Mouse (Mus musculus) hematopoietic stem cell, adult 5-6 weeks (primary cell): Measurements from ENCODE around the gene Pcp4l1. TPM values are rescaled to one million over a fixed set of nuclear protein-coding genes. Genes with fewer than 3 reads are reported as not detected.

Experiments used
- ATAC-seq, 2 experiments: fragments of 125-278 bp in 1 of 2; replicated peaks in 1 of 2; 2 replicates each; pipeline ENCODE4 v1.8.0; 2016 to 2017; ENCODE audit warnings: inconsistent platforms in 2 of 2, mild to moderate bottlenecking in 2 of 2, moderate number of reproducible peaks in 2 of 2, low read depth in 1 of 2, moderate TSS enrichment in 1 of 2; ENCODE audit not compliant: low FRiP score in 2 of 2, poor library complexity in 2 of 2, severe bottlenecking in 2 of 2, insufficient read depth in 1 of 2, low TSS enrichment in 1 of 2
- total RNA-seq: library from RNA; stranded (forward); fragments of 172-1452, 232-1000 nt; gene quantifications from 2 replicates; pipeline ENCODE4 v1.2.3, GENCODE M21; 2017

The Pcp4l1 gene
- total RNA-seq, 1 experiment from 2014 or later = 46.5 TPM

GRCm38 (mm10) chr1:171223796-171224195 is 27.7 kb upstream of the Pcp4l1 start:
- no peak for ATAC-seq

GRCm38 (mm10) chr1:171223168-171223567 is 27.1 kb upstream of the Pcp4l1 start:
- no peak for ATAC-seq

- ATAC-seq = peak; percentile 97 to 99
These were observed 26.4 kb upstream of the Pcp4l1 start, which contains the start of gene Tomm40l for GRCm38 (mm10) chr1:171222238-171223155. Gene Tomm40l (minus strand): TSS chr1:171222514.

GRCm38 (mm10) chr1:171221281-171222193 is 25.5 kb upstream of the Pcp4l1 start:
- no peak for ATAC-seq

GRCm38 (mm10) chr1:171220871-171221270 is 24.8 kb upstream of the Pcp4l1 start:
- peak in 1 of 2 experiments; percentile 22; a peak in 1 of 4 replicates for ATAC-seq

- ATAC-seq = no peak
These were observed 20.3 kb upstream of the Pcp4l1 start for GRCm38 (mm10) chr1:171216241-171216955.

- ATAC-seq = no peak
These were observed 17.9 kb upstream of the Pcp4l1 start, which contains the start of gene Nr1i3 for GRCm38 (mm10) chr1:171213801-171214496. Gene Nr1i3 (plus strand): TSS chr1:171213970.

- no peak for ATAC-seq
These were observed 16.8 kb upstream of the Pcp4l1 start for GRCm38 (mm10) chr1:171212854-171213253.

GRCm38 (mm10) chr1:171209409-171209808 is 13.3 kb upstream of the Pcp4l1 start:
- ATAC-seq = no peak; a peak in 1 of 4 replicates

GRCm38 (mm10) chr1:171205704-171206493 is 9.8 kb upstream of the Pcp4l1 start:
- no peak for ATAC-seq

- ATAC-seq = no peak
These were observed 8.2 kb upstream of the Pcp4l1 start for GRCm38 (mm10) chr1:171204249-171204644.

- no peak for ATAC-seq
These were observed 7.6 kb upstream of the Pcp4l1 start for GRCm38 (mm10) chr1:171203471-171204248.

GRCm38 (mm10) chr1:171200769-171201168 is 4.7 kb upstream of the Pcp4l1 start:
- ATAC-seq = no peak

- no peak for ATAC-seq
These were observed 3.5 kb upstream of the Pcp4l1 start for GRCm38 (mm10) chr1:171199532-171199931.

- ATAC-seq = 0 out of 4 replicates have a peak, but pooled peaks of 1 of the 2 experiments have one; percentile 33
These were observed 834 bp downstream of the Pcp4l1 start for GRCm38 (mm10) chr1:171195046-171195822.
